14 mouse cellular contexts compared by ENCODE assay signal in the genomic region with DNA sequence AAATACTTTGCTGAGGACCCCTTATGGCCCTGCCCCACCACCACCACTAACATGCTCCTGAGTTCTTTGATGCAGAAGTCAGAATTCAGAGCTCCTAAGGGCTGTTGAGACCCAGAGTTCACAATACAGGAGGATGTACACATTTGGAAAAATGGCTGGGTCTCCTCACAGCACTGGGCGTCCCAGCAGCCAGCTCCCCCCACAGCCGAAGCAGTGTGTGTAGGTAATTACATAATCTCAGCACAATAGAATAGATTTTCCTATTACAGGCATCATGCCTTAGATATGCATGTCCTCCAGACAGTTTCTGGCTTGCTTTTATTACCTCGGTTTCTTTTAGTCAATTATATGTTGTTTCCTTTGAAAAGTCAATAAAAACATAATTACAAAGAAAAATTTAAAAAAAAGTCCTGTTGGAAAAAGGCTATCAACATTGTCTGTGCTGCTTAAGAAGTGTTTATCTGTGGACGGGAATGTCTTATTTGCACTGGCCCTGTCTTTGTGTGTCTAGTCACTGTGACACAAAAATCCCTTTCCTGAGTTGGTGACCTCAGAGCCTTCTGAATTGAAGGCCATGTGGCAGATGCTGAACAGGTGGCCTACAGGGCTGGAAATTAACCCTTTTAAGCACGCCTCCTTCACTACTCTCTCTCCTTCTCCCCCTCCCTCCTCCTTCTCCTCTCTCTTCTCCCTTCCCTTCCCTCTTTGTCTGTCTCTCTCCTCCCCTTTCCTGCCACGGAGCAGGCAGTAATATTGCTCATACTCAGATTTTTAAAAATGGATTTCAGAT.
DNase-seq lines count a peak whose midpoint lies in the region; ATAC-seq and TF ChIP-seq lines count a peak whose summit lies in the region.
"Had no signal": no experiment of that assay in that cellular context is flagged by ENCODE, and none has a peak within 500 bp of the region (broad histone marks: within the 10 kb centered on the region; RNA-seq: fewer than 3 reads in every experiment).

No protein-coding gene starts in this region.

- DNase-seq in embryo, embryonic 10 days (ENCODE audit: low spot score): peak; percentile 58
- DNase-seq in embryo, embryonic 9.5 days (ENCODE audit: extremely low spot score): peak; percentile 27
- peak; percentile 43 for DNase-seq in midbrain, embryonic 14.5 days
- DNase-seq in left cerebral cortex, postnatal 14 days (ENCODE audit: low spot score in 2 of 2): no peak
- no peak for DNase-seq in stomach, postnatal 0 days (ENCODE audit: low spot score)
- DNase-seq: cerebellum, adult 2 months; gastrocnemius, postnatal 14 days; lung, postnatal 14 days; right cerebral cortex, postnatal 14 days had no signal

- ATAC-seq in forebrain, embryonic 16.5 days: peak; percentile 54
- ATAC-seq in midbrain, embryonic 14.5 days (ENCODE audit: low FRiP score, low TSS enrichment): peak; percentile 55; the same call in 1 of the 2 replicates
- no peak for ATAC-seq in stomach, postnatal 0 days (ENCODE audit: low FRiP score, low TSS enrichment)
- no peak for ATAC-seq in megakaryocyte-erythroid progenitor cell, adult 5-6 weeks (replicated peaks; ENCODE audit: low FRiP score, low TSS enrichment, poor library complexity, severe bottlenecking)

- H3K4me2 ChIP-seq in forebrain, embryonic 16.5 days (ENCODE audit: low read length): no peak overlapping the region
- H3K4me2 ChIP-seq in midbrain, embryonic 14.5 days (ENCODE audit: low read length): no peak overlapping the region
- H3K4me2 ChIP-seq in stomach, postnatal 0 days (replicated peaks; ENCODE audit: low read depth): no peak overlapping the region
- H3K4me2 ChIP-seq: heart, embryonic 13.5 days; kidney, embryonic 15.5 days had no signal

- H3K9ac ChIP-seq in forebrain, embryonic 16.5 days (replicated peaks; ENCODE audit: low read depth, low read length): no peak overlapping the region
- H3K9ac ChIP-seq in midbrain, embryonic 14.5 days (replicated peaks; ENCODE audit: low read length): no peak overlapping the region
- H3K9ac ChIP-seq in stomach, postnatal 0 days (ENCODE audit: low read length): no peak overlapping the region
- H3K9ac ChIP-seq: heart, embryonic 13.5 days; kidney, embryonic 15.5 days; liver, embryonic 14.5 days had no signal

- H3K27ac ChIP-seq in forebrain, embryonic 16.5 days (ENCODE audit: low read length): peak overlapping the region; percentile 60; the same call in 1 of the 2 replicates
- peak overlapping the region; percentile 42; the same call in 1 of the 2 replicates for H3K27ac ChIP-seq in midbrain, embryonic 14.5 days (replicated peaks; ENCODE audit: low read depth, low read length)
- no peak overlapping the region for H3K27ac ChIP-seq in stomach, postnatal 0 days (replicated peaks)
- H3K27ac ChIP-seq: heart, embryonic 13.5 days; kidney, embryonic 15.5 days; liver, embryonic 14.5 days had no signal

- TF ChIP-seq CTCF in stomach, postnatal 0 days (IDR thresholded peaks at IDR 0.05; ENCODE audit: low read depth): no peak

- no peak overlapping the region for H3K4me3 ChIP-seq in forebrain, embryonic 16.5 days (replicated peaks; ENCODE audit: low read length)
- H3K4me3 ChIP-seq in midbrain, embryonic 14.5 days (replicated peaks; ENCODE audit: low read depth, low read length): no peak overlapping the region
- H3K4me3 ChIP-seq in stomach, postnatal 0 days (ENCODE audit: low read depth, low read length): no peak overlapping the region
- H3K4me3 ChIP-seq: heart, embryonic 13.5 days; kidney, embryonic 15.5 days had no signal

- no peaks in the 10 kb centered on the region for H3K36me3 ChIP-seq in forebrain, embryonic 16.5 days (ENCODE audit: control insufficient read depth, insufficient read depth)
- no peaks in the 10 kb centered on the region for H3K36me3 ChIP-seq in midbrain, embryonic 14.5 days (ENCODE audit: control insufficient read depth, insufficient read depth, low read length)
- H3K36me3 ChIP-seq in stomach, postnatal 0 days (ENCODE audit: control insufficient read depth, insufficient read depth, low read length): no peaks in the 10 kb centered on the region
- H3K36me3 ChIP-seq: heart, embryonic 13.5 days; kidney, embryonic 15.5 days had no signal

- no peaks in the 10 kb centered on the region for H3K9me3 ChIP-seq in forebrain, embryonic 16.5 days (ENCODE audit: control insufficient read depth, low read length)
- H3K9me3 ChIP-seq in midbrain, embryonic 14.5 days (ENCODE audit: control insufficient read depth, low read length): peaks cover 3% of the 10 kb centered on the region; the same call in 1 of the 2 replicates
- H3K9me3 ChIP-seq in stomach, postnatal 0 days (ENCODE audit: control insufficient read depth, low read length): no peaks in the 10 kb centered on the region
- H3K9me3 ChIP-seq: heart, embryonic 13.5 days had no signal

- TF ChIP-seq EP300 in stomach, postnatal 0 days (optimal IDR thresholded peaks at IDR 0.05): no peak

- 26% methylated on average over 6 of the region's 6 CpGs for WGBS in forebrain, embryonic 16.5 days
- WGBS in midbrain, embryonic 14.5 days: 14% methylated on average over 6 of the region's 6 CpGs
- 34% methylated on average over 6 of the region's 6 CpGs for WGBS in stomach, postnatal 0 days

- intact Hi-C loops in left cerebral cortex, postnatal 14 days (cut with DNase I): no loop called here

- H3K4me1 ChIP-seq in forebrain, embryonic 16.5 days (replicated peaks; ENCODE audit: control insufficient read depth, insufficient read depth, low read length): peaks cover 16% of the 10 kb centered on the region
- peaks cover 16% of the 10 kb centered on the region; the same call in 1 of the 2 replicates for H3K4me1 ChIP-seq in midbrain, embryonic 14.5 days (ENCODE audit: control insufficient read depth, insufficient read depth, low read length)
- peaks cover 4% of the 10 kb centered on the region; the same call in 1 of the 2 replicates for H3K4me1 ChIP-seq in stomach, postnatal 0 days (replicated peaks; ENCODE audit: control insufficient read depth, insufficient read depth)

- H3K27me3 ChIP-seq in forebrain, embryonic 16.5 days (replicated peaks; ENCODE audit: control insufficient read depth, insufficient read depth, low read length): no peaks in the 10 kb centered on the region
- no peaks in the 10 kb centered on the region for H3K27me3 ChIP-seq in midbrain, embryonic 14.5 days (ENCODE audit: control insufficient read depth, insufficient read depth, low read length)
- H3K27me3 ChIP-seq in stomach, postnatal 0 days (ENCODE audit: control insufficient read depth, insufficient read depth, low read length): no peaks in the 10 kb centered on the region
- H3K27me3 ChIP-seq: heart, embryonic 13.5 days; kidney, embryonic 15.5 days had no signal

Comparison
In these comparisons a context has a peak if more than half of its experiments do, and no peak if none do; other contexts are left out.
1. DNase-seq: peak in embryo, embryonic 10 days (single experiment), embryo, embryonic 9.5 days (single experiment) and midbrain, embryonic 14.5 days (single experiment); none in left cerebral cortex, postnatal 14 days (0 of 2) and stomach, postnatal 0 days (single experiment).
2. ATAC-seq: peak in forebrain, embryonic 16.5 days (single experiment) and midbrain, embryonic 14.5 days (single experiment); none in stomach, postnatal 0 days (single experiment) and megakaryocyte-erythroid progenitor cell, adult 5-6 weeks (single experiment).